Mouse (Mus musculus): Measurements from ENCODE around the gene Mboat7. TPM values are rescaled to one million over a fixed set of nuclear protein-coding genes. Genes with fewer than 3 reads are reported as not detected.
"Not testable (repeated sequence)": the region's sequence is repeated elsewhere in the genome, so short reads cannot be mapped to it uniquely, and the experiment has no call there.

Gene Mboat7
- polyA plus RNA-seq, 1 experiment from 2014 or later = 64.3 TPM

DNA sequence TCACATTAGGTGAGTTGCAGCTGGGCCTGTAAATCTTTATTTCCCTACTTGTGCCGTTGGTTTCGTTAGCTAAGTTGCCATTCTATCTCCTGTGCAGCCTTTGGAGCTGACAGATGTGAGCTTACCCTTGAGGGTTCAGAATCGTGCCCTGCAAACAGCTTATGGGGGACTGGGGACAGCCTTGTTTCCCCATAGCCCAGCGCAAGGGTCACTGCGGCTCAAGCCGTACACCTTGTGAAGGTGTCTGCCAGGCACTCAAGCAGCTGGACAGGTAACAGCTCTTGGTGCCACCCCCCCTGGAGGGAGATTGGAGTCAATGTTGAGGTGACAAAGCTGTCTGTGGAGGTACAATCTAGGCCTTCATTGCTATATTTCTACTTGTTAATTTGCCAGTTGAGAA is 12.6 kb upstream of the Mboat7 start:
- peak overlapping the region; percentile 84 for H3K4me2 ChIP-seq
- no peaks in the 10 kb centered on the region for H3K27me3 ChIP-seq
- no peaks in the 10 kb centered on the region for H3K9me3 ChIP-seq
- peak overlapping the region; percentile 67 for H3K4me3 ChIP-seq
- no peak for ATAC-seq (ENCODE audit: low FRiP score)
- peaks cover 22% of the 10 kb centered on the region for H3K4me1 ChIP-seq (replicated peaks)
- peak overlapping the region; percentile 82 for H3K9ac ChIP-seq
- H3K27ac ChIP-seq = no peak overlapping the region
- 44% methylated on average over 6 of the region's 6 CpGs for WGBS
- peaks cover 27% of the 10 kb centered on the region for H3K36me3 ChIP-seq

DNA sequence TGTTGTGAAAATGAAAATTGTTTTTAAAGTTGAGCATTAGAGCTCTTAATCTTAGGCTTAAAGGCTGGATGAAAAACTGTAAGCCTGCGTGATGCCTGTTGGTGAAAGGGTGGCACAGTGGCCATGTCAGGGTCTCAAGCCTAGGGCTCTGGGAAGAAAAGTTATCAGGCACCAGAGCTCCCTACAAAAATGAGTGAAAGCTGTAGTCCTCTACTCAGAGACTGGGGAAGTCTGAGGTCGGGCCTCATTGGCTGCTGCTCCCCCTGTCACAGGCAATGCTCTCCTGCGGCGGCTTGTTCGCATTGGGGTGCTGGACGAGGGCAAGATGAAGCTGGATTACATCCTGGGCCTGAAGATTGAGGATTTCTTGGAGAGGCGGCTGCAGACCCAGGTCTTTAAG is 12.1 kb upstream of the Mboat7 start:
- H3K9me3 ChIP-seq; ATAC-seq (ENCODE audit: low FRiP score); H3K27ac ChIP-seq; H3K27me3 ChIP-seq: not testable (repeated sequence)
- Histone ChIP-seq H3K4me1 (replicated peaks) (peaks cover 22% of the 10 kb centered on the region), H3K4me2 (peak overlapping the region; percentile 84), H3K9ac (peak overlapping the region; percentile 82), H3K36me3 (peaks cover 32% of the 10 kb centered on the region), H3K4me3 (peak overlapping the region; percentile 67)
- 4% methylated on average over 7 of the region's 7 CpGs for WGBS

DNA sequence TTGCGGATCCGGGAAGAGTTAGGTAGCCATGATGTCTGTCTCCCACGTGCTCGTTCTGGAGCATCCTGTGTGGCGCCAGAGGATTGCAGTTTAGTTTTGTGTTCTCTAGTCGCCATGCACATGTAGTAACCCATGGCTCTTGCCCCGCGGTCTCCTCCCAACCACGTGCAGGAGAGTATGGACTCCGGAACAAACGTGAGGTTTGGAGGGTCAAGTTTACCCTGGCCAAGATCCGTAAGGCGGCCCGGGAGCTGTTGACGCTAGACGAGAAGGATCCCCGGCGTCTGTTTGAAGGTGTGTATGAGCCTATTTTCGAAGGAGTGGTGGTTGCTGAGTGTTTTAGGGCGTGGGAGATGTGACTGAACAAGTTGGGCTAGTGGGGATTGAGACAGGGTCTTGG is 11.2 kb upstream of the Mboat7 start:
- peaks cover 22% of the 10 kb centered on the region for H3K4me1 ChIP-seq (replicated peaks)
- peak overlapping the region; percentile 94 for H3K27ac ChIP-seq
- peak; percentile 69 for ATAC-seq (ENCODE audit: low FRiP score)
- H3K4me3 ChIP-seq = peak overlapping the region; percentile 67
- H3K36me3 ChIP-seq = peaks cover 42% of the 10 kb centered on the region
- H3K9ac ChIP-seq = peak overlapping the region; percentile 82
- no peaks in the 10 kb centered on the region for H3K9me3 ChIP-seq
- peak overlapping the region; percentile 84 for H3K4me2 ChIP-seq
- H3K27me3 ChIP-seq = no peaks in the 10 kb centered on the region
- WGBS = under 1% methylated on average over 20 of the region's 20 CpGs

DNA sequence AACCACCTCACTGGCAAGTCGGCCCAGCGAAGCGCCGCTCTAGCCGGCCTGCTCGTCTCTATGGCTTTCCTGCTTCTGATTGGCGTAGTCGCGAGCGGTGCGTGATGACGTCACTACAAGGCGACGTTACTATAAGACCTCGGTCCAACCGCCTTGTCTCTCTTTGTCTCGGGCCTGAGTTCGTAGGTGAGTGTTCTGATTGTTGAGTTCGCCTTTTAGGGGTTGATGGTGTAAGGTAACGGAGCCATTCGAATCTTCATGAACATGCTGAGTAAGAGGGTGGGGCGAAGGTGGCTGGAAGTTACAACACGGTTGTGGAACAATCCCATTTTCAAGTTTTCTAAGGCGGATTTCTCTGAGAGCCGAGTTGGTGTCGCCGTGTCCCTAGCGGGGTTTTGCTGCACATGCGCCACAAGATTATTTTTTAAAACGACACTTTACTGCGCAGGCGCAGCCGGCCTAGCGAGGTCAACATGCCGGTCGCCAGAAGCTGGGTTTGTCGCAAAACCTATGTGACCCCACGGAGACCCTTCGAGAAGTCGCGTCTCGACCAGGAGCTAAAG is 10.6 kb upstream of the Mboat7 start, which contains the start of gene Rps9:
TSS of gene Rps9 (plus strand) at position 115 of the 563 bp plus-strand sequence.
- Histone ChIP-seq H3K4me3 (peak within 1 kb of the TSS; percentile 67), H3K9ac (peak within 1 kb of the TSS; percentile 82), H3K9me3 (no peaks in the 10 kb centered on the region), H3K27me3 (no peaks in the 10 kb centered on the region), H3K27ac (peak within 1 kb of the TSS; percentile 94), H3K4me2 (peak within 1 kb of the TSS; percentile 84), H3K36me3 (peaks cover 47% of the 10 kb centered on the region), H3K4me1 (replicated peaks) (peaks cover 22% of the 10 kb centered on the region)
- peak; percentile 92 for ATAC-seq (ENCODE audit: low FRiP score)
- WGBS = under 1% methylated on average over 42 of the region's 42 CpGs

DNA sequence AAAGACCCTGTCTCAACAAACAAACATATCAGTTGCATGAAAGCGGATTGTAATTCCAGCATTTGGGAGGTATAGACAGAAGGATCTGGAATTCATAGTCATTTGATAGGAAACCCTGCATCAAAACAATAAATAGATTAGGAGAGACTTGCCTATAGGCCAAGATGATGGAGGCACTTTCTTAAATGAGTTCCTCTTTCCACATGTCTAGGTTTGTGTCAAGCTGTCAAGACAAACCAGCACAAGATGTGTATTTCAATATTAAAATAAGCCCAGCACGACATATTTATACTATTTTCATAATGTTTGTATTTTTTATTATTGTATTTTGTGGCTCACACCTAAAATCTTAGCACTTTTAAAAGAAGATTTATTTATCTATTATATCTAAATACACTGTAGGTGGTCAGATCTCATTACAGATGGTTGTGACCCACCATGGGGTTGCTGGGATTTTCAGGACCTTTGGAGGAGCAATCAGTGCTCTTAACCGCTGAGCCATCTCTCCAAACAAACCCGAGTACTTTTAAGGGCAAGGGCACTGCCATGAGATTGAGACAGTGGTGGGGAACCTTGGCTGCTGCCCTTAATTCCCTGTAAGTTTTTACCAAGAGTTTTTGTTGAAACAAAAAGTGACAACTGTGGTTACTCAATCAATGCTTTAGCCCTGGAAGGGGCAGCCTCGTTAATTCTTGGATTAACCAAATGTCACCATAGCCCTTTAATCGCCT is 10.0 kb upstream of the Mboat7 start:
- Histone ChIP-seq H3K9ac (peak overlapping the region; percentile 82), H3K4me1 (replicated peaks) (peaks cover 22% of the 10 kb centered on the region), H3K27me3 (no peaks in the 10 kb centered on the region), H3K36me3 (peaks cover 53% of the 10 kb centered on the region), H3K9me3 (no peaks in the 10 kb centered on the region), H3K4me3 (peak overlapping the region; percentile 67), H3K27ac (peak overlapping the region; percentile 94), H3K4me2 (peak overlapping the region; percentile 84)
- peak; percentile 55 for ATAC-seq (ENCODE audit: low FRiP score)
- 21% methylated on average over 6 of the region's 6 CpGs for WGBS

DNA sequence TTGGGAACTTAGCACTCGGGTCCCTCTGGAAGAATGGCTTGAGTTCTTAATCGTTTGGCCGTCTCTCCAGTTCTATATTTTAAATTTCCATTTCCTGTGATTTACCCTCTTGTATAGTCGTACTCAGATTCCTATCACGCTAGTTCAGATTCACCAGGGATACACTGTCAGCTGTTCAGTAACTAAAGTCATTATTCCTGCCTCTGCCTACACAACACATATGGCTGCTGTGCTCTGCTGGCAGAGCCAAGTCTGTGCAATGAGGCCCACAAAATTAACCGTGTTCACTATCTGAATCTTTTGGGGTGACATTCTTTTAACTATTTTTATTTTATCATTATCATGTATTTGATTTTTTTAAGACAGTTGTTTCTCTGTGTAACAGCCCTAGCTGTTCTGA is 5.1 kb upstream of the Mboat7 start:
- Histone ChIP-seq H3K9ac (no peak overlapping the region), H3K4me3 (no peak overlapping the region), H3K4me2 (no peak overlapping the region), H3K36me3 (peaks cover 51% of the 10 kb centered on the region), H3K4me1 (replicated peaks) (peaks cover 12% of the 10 kb centered on the region), H3K9me3 (no peaks in the 10 kb centered on the region), H3K27ac (no peak overlapping the region), H3K27me3 (no peaks in the 10 kb centered on the region)
- no peak for ATAC-seq (ENCODE audit: low FRiP score)
- WGBS = 94% methylated on average over 6 of the region's 6 CpGs

DNA sequence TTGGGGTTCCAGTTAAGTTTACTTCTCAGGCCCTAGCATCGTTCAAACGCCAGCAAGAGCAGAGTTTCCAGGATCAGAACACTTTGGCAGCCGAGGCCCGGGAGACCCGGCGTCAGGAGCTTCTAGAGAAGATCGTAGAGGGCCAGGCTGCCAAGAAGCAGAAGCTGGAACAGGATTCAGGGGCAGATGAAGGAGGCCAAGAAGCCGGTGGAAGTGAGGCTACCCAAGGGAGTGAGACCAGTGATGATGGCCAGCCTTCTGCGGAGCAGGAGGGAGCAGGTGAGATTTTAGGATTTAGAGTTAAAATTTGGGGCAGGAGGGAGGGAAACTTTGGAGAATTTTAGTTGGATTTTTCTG is 1.6 kb upstream of the Mboat7 start:
- Histone ChIP-seq H3K4me2 (peak overlapping the region; percentile 84), H3K9ac (peak overlapping the region; percentile 95), H3K4me1 (replicated peaks) (peaks cover 29% of the 10 kb centered on the region), H3K27ac (peak overlapping the region; percentile 95), H3K36me3 (peaks cover 34% of the 10 kb centered on the region), H3K4me3 (peak overlapping the region; percentile 74)
- H3K27me3 ChIP-seq; H3K9me3 ChIP-seq; ATAC-seq (ENCODE audit: low FRiP score): not testable (repeated sequence)
- 9% methylated on average over 9 of the region's 9 CpGs for WGBS

DNA sequence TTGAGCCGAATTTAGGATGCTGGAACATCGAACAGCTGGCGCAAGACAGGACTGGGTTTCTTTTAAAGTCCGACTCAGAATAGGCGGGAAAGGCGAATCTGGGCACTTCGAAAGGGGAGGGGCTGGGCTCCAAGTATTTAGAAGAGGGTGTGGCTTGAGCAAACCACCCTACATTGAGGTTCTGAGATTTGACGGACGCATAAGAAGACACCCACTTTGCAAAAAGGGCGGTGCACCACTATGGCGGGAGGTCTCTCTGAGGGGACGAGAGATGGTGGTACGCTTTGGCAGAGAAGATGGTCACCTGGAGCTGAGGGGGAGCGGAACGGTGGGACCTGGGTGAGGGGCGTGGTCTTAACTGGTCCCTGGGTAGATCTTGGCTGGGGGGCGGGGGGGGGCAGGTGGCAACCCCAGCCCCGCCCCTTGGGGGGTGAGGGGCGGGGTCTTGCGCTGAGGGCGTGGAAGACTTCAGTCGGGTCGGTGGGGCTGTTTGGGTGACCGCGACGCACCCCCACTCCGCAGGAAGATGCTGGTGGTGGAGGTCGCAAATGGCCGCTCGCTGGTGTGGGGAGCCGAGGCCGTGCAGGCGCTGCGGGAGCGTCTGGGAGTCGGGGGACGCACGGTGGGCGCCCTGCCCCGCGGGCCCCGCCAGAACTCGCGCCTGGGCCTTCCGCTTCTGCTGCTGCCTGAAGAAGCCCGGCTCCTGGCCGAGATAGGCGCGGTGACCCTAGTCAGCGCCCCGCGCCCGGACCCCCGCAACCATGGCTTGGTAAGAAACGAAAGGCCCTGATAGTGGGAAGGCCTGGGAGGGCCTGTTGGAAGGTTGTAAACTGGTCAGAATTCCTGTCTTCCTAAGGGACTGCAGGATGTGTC is 989 bp upstream of the Mboat7 start:
- H3K9me3 ChIP-seq = no peaks in the 10 kb centered on the region
- WGBS = under 1% methylated on average over 43 of the region's 55 CpGs
- H3K27me3 ChIP-seq = no peaks in the 10 kb centered on the region
- peak overlapping the region; percentile 95 for H3K9ac ChIP-seq
- H3K27ac ChIP-seq = peak overlapping the region; percentile 95
- peaks cover 28% of the 10 kb centered on the region for H3K36me3 ChIP-seq
- peak; percentile 18 for ATAC-seq (ENCODE audit: low FRiP score)
- H3K4me3 ChIP-seq = peak overlapping the region; percentile 74
- peak overlapping the region; percentile 84 for H3K4me2 ChIP-seq
- H3K4me1 ChIP-seq (replicated peaks) = peaks cover 29% of the 10 kb centered on the region

DNA sequence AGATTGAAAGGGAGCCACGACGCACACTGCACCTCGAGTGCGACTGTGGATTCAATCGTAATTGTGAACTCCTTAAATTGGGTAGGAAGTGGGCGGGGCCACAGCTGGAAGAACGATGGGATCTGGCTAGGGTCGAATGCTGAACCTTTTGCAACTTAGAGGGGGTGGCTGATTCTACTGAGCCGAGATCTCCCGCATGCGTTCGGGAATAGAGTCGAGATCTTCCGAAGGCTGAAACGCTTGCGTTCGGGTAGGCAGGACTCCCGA is 419 bp upstream of the Mboat7 start:
- peak overlapping the region; percentile 74 for H3K4me3 ChIP-seq
- H3K4me2 ChIP-seq = peak overlapping the region; percentile 84
- WGBS = under 1% methylated on average over 18 of the region's 18 CpGs
- H3K27ac ChIP-seq = peak overlapping the region; percentile 95
- peaks cover 29% of the 10 kb centered on the region for H3K4me1 ChIP-seq (replicated peaks)
- peaks cover 24% of the 10 kb centered on the region for H3K36me3 ChIP-seq
- no peaks in the 10 kb centered on the region for H3K27me3 ChIP-seq
- no peak for ATAC-seq (ENCODE audit: low FRiP score)
- H3K9me3 ChIP-seq = no peaks in the 10 kb centered on the region
- H3K9ac ChIP-seq = peak overlapping the region; percentile 95

DNA sequence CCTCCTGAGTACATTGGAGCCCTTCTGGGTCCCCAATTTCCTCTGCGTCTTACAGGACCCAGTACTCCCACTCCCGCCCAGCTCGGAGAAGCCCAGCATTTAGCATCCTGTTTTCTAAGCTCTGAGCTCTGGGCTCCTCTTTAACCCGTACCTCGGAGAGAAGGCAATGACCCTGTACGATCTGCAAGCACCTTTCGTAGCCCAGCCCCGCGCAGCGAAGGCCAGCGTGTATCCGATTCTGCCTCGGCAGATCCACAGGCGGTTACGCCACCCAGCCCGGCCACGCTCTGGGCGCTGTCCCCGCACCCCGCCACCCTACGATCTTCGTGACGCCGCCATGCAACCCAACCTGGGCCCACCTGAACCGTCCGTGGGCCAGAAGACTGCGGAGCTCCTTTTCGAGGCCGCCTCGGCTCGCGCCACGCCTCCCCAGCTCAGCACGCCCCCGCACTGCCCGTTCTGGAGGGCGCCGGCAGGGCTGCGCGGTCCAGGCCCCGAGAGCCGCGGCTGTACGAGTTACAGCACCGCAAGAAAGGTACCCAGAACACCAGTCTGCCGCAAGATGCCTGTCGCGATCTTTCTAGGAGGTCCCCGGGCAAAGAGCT is 839 bp downstream of the Mboat7 start, which contains the start of gene Tsen34:
TSS of gene Tsen34 (plus strand) at position 482 of the 605 bp plus-strand sequence.
- Histone ChIP-seq H3K27me3 (no peaks in the 10 kb centered on the region), H3K27ac (peak within 1 kb of the TSS; percentile 95), H3K9me3 (no peaks in the 10 kb centered on the region), H3K9ac (peak within 1 kb of the TSS; percentile 95), H3K4me2 (peak within 1 kb of the TSS; percentile 84), H3K4me1 (replicated peaks) (peaks cover 29% of the 10 kb centered on the region), H3K4me3 (peak within 1 kb of the TSS; percentile 74), H3K36me3 (peaks cover 22% of the 10 kb centered on the region)
- ATAC-seq (ENCODE audit: low FRiP score) = peak; percentile 80
- WGBS = under 1% methylated on average over 49 of the region's 49 CpGs

DNA sequence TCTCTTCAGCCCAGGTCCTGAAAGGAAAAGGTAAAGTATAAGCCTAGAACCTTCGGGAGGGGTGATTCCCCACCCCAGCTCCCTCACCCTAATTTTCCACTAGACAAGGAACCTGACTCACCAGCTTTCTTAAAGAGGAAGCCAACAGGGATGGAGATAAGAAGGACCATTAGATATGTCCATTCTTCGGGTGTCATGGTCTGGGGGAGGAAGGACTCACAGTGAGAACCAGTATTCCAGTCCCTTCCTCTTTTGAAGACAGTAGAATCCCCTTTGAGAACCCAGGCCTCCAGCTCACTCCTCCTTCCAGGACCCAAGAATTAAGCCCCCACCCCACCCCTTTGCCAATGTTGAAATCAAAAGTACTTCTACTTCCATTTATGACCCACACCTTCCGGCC is 1.4 kb downstream of the Mboat7 start:
- Histone ChIP-seq H3K9me3 (no peaks in the 10 kb centered on the region), H3K36me3 (peaks cover 22% of the 10 kb centered on the region), H3K4me3 (peak overlapping the region; percentile 74), H3K9ac (peak overlapping the region; percentile 95), H3K4me1 (replicated peaks) (peaks cover 29% of the 10 kb centered on the region), H3K27me3 (no peaks in the 10 kb centered on the region), H3K4me2 (peak overlapping the region; percentile 84), H3K27ac (peak overlapping the region; percentile 95)
- no peak for ATAC-seq (ENCODE audit: low FRiP score)
- WGBS = 40% methylated on average over 3 of the region's 3 CpGs
